Mouse (Mus musculus): Measurements from ENCODE around the gene Sat2. TPM values are rescaled to one million over a fixed set of nuclear protein-coding genes. Genes with fewer than 3 reads are reported as not detected.
A peak's percentile ranks its signal among the peaks of the same experiment; 100 is the strongest.

The Sat2 gene
- total and polyA plus RNA-seq, 3 experiments = 1.5 to 7.3 TPM; not detected in 1

DNA sequence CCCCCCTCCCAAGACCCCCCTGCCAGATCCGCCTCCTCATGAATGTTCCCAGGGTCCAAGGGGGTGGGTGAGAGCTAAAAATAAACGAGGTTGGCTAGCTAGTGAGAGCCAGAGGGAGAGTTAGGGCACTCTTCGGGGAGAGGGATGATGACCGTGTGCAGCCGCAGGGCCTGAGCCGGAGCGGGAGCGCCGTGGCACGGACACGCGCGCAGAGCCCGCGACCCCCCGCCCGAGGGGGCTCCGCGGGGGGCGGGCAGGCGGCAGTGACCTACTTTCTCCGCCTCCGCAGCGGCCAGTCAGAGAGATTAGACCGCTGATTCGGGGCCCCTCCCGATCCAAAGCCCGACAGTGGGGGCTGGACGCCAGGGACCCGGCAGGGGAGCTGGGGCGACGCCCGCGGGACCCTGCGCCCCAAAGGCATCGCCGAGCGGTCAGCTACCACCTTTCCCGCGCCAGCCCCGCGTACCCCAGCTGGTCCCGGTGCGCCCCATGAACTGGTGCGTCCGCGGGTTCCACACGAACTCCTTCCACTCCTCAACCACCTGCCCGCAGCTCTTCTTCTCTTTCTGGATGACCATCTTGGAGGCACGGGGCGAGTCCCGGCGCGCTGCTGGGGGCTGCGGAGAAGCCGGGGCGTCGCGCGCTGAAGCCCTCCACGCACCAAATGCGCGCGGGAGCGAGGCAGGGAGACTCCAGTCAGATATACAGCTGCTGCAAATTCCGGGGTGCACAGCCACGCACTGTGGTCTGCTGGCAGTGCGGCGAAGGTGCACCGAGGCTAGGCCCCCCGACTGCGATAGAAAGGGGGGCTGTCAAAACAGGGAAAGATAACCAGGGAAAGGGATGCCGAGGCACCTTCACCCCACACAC lies 16.8 kb upstream of the Sat2 start:
- no peak for TF ChIP-seq CTCF (IDR thresholded peaks at IDR 0.05; ENCODE audit: low read depth, low read length)
- no peak for TF ChIP-seq POLR2AphosphoS5 (IDR thresholded peaks at IDR 0.05; ENCODE audit: insufficient replicate concordance, low read depth, low read length)
- no peak for TF ChIP-seq GATA1 (IDR thresholded peaks at IDR 0.05; ENCODE audit: borderline replicate concordance, low read length)
- TF ChIP-seq TAL1 (conservative IDR thresholded peaks at IDR 0.05; ENCODE audit: low read depth, low read length) = no peak
- no peak for TF ChIP-seq GATA2 (IDR thresholded peaks at IDR 0.05; ENCODE audit: borderline replicate concordance, low read depth, low read length)
- no peaks in the 10 kb centered on the region for H3K9me3 ChIP-seq (replicated peaks)
- DNase-seq (ENCODE audit: low spot score) (no peak), ATAC-seq (ENCODE audit: extremely low read depth, insufficient number of reproducible peaks, low FRiP score, poor library complexity, severe bottlenecking) (no peak)
- peaks cover 91% of the 10 kb centered on the region for H3K4me1 ChIP-seq (ENCODE audit: insufficient read depth, low read depth, low read length)
- H3K36me3 ChIP-seq (replicated peaks) = peaks cover 40% of the 10 kb centered on the region
- no peaks in the 10 kb centered on the region for H3K27me3 ChIP-seq (ENCODE audit: insufficient read depth, low read length)
- H3K4me3 ChIP-seq (ENCODE audit: low read depth, low read length) = peak overlapping the region; percentile 80

GRCm38 (mm10) chr11:69605726-69606490 lies 15.9 kb upstream of the Sat2 start, which contains the start of gene Atp1b2:
Gene Atp1b2, minus strand, starts transcription at chr11:69605942.
- no peaks in the 10 kb centered on the region for H3K9me3 ChIP-seq (replicated peaks)
- TF ChIP-seq POLR2AphosphoS5 (IDR thresholded peaks at IDR 0.05; ENCODE audit: insufficient replicate concordance, low read depth, low read length) = peak; percentile 69; the same call in 1 of the 2 replicates
- TF ChIP-seq GATA1 (IDR thresholded peaks at IDR 0.05; ENCODE audit: borderline replicate concordance, low read length) = no peak
- TF ChIP-seq GATA2 (IDR thresholded peaks at IDR 0.05; ENCODE audit: borderline replicate concordance, low read depth, low read length) = no peak
- peak; percentile 79 for ATAC-seq (ENCODE audit: extremely low read depth, insufficient number of reproducible peaks, low FRiP score, poor library complexity, severe bottlenecking)
- peaks cover 33% of the 10 kb centered on the region for H3K36me3 ChIP-seq (replicated peaks)
- peaks cover 90% of the 10 kb centered on the region for H3K4me1 ChIP-seq (ENCODE audit: insufficient read depth, low read depth, low read length)
- no peaks in the 10 kb centered on the region for H3K27me3 ChIP-seq (ENCODE audit: insufficient read depth, low read length)
- DNase-seq (ENCODE audit: low spot score) = peak; percentile 89
- H3K4me3 ChIP-seq (ENCODE audit: low read depth, low read length) = peak within 1 kb of the TSS; percentile 80

- Histone ChIP-seq H3K4me1 (ENCODE audit: insufficient read depth, low read depth, low read length) (peaks cover 89% of the 10 kb centered on the region), H3K9me3 (replicated peaks) (no peaks in the 10 kb centered on the region), H3K27me3 (ENCODE audit: insufficient read depth, low read length) (no peaks in the 10 kb centered on the region), H3K4me3 (ENCODE audit: low read depth, low read length) (peak overlapping the region; percentile 68), H3K36me3 (replicated peaks) (peaks cover 29% of the 10 kb centered on the region)
- TF ChIP-seq TAL1 (conservative IDR thresholded peaks at IDR 0.05; ENCODE audit: low read depth, low read length) (no peak), GATA2 (IDR thresholded peaks at IDR 0.05; ENCODE audit: borderline replicate concordance, low read depth, low read length) (no peak), GATA1 (IDR thresholded peaks at IDR 0.05; ENCODE audit: borderline replicate concordance, low read length) (no peak), CTCF (IDR thresholded peaks at IDR 0.05; ENCODE audit: low read depth, low read length) (no peak), POLR2AphosphoS5 (IDR thresholded peaks at IDR 0.05; ENCODE audit: insufficient replicate concordance, low read depth, low read length) (no peak)
- DNase-seq (ENCODE audit: low spot score) = no peak
- ATAC-seq (ENCODE audit: extremely low read depth, insufficient number of reproducible peaks, low FRiP score, poor library complexity, severe bottlenecking) = no peak
Measured at GRCm38 (mm10) chr11:69606491-69606795, 15.4 kb upstream of the Sat2 start.

DNA sequence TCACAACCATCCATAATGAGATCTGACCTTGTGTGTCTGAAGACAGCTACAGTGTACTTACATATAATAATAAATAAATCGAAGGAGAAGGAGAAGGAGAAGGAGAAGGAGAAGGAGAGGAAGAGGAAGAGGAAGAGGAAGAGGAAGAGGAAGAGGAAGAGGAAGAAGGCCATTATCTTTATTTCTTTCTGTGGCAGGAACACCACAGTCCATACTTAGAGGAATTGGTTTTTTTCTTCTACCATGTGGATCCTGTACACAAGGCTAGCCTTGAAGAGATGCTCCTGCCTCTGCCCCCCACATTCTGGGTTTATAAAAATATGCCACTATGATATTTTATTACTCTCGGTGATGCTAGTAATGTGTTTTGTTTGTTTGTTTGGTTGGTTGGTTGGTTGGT lies 15.0 kb upstream of the Sat2 start:
- no peaks in the 10 kb centered on the region for H3K27me3 ChIP-seq (ENCODE audit: insufficient read depth, low read length)
- ATAC-seq (ENCODE audit: extremely low read depth, insufficient number of reproducible peaks, low FRiP score, poor library complexity, severe bottlenecking) (no peak), DNase-seq (ENCODE audit: low spot score) (no peak)
- H3K4me1 ChIP-seq (ENCODE audit: insufficient read depth, low read depth, low read length) = peaks cover 85% of the 10 kb centered on the region
- no peaks in the 10 kb centered on the region for H3K9me3 ChIP-seq (replicated peaks)
- no peak overlapping the region; the same call in 1 of the 2 replicates for H3K4me3 ChIP-seq (ENCODE audit: low read depth, low read length)
- H3K36me3 ChIP-seq (replicated peaks) = peaks cover 25% of the 10 kb centered on the region
- TF ChIP-seq GATA2 (IDR thresholded peaks at IDR 0.05; ENCODE audit: borderline replicate concordance, low read depth, low read length) (no peak), CTCF (IDR thresholded peaks at IDR 0.05; ENCODE audit: low read depth, low read length) (no peak), TAL1 (conservative IDR thresholded peaks at IDR 0.05; ENCODE audit: low read depth, low read length) (no peak), GATA1 (IDR thresholded peaks at IDR 0.05; ENCODE audit: borderline replicate concordance, low read length) (no peak), POLR2AphosphoS5 (IDR thresholded peaks at IDR 0.05; ENCODE audit: insufficient replicate concordance, low read depth, low read length) (no peak)

DNA sequence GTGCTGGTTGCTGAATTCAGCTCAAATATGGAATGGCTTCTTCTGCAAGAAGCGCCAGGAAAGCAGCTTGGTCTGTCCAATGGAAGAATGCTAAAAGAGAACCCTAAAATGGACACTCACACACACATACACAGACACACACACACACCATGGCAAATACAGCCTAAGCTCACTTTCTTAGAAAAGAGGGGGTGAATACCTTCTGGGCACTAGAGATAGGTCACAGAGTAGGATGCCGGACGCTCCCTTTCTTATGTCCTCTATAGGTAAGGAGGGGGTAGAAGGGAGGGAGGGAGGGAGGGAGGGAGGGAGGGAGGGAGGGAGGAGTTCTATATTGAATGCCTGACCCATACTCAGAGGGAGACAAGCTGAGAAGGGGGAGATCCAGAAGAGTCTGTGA lies 13.3 kb upstream of the Sat2 start:
- no peak for DNase-seq (ENCODE audit: low spot score)
- peaks cover 79% of the 10 kb centered on the region for H3K4me1 ChIP-seq (ENCODE audit: insufficient read depth, low read depth, low read length)
- H3K27me3 ChIP-seq (ENCODE audit: insufficient read depth, low read length) = no peaks in the 10 kb centered on the region
- peaks cover 9% of the 10 kb centered on the region for H3K36me3 ChIP-seq (replicated peaks)
- H3K4me3 ChIP-seq (ENCODE audit: low read depth, low read length) = no peak overlapping the region
- no peaks in the 10 kb centered on the region for H3K9me3 ChIP-seq (replicated peaks)
- TF ChIP-seq GATA2 (IDR thresholded peaks at IDR 0.05; ENCODE audit: borderline replicate concordance, low read depth, low read length) (no peak), POLR2AphosphoS5 (IDR thresholded peaks at IDR 0.05; ENCODE audit: insufficient replicate concordance, low read depth, low read length) (no peak), GATA1 (IDR thresholded peaks at IDR 0.05; ENCODE audit: borderline replicate concordance, low read length) (no peak), TAL1 (conservative IDR thresholded peaks at IDR 0.05; ENCODE audit: low read depth, low read length) (no peak), CTCF (IDR thresholded peaks at IDR 0.05; ENCODE audit: low read depth, low read length) (no peak)
- no peak for ATAC-seq (ENCODE audit: extremely low read depth, insufficient number of reproducible peaks, low FRiP score, poor library complexity, severe bottlenecking)

DNA sequence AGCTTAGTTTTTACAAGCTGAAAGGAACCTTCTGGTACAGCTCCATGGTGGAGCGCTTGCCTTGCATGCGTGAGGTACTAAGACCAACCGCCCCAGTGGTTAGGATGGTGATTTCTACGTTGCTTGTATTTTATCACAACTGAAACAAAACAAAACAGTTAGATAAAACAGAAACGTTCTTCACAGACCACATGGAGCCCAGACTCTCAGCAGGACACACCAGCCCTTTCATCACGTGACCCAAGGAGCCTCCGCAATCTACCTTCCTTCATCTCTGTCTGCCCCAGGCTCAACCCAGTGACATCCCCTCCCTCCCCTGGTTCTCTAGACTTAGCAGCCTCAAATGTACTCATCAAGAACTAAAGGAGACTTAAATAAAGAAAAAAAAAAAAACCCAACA lies 12.4 kb upstream of the Sat2 start:
- Histone ChIP-seq H3K36me3 (replicated peaks) (no peaks in the 10 kb centered on the region), H3K9me3 (replicated peaks) (no peaks in the 10 kb centered on the region), H3K27me3 (ENCODE audit: insufficient read depth, low read length) (no peaks in the 10 kb centered on the region; the same call in 1 of the 2 replicates), H3K4me3 (ENCODE audit: low read depth, low read length) (no peak overlapping the region; the same call in 1 of the 2 replicates), H3K4me1 (ENCODE audit: insufficient read depth, low read depth, low read length) (peaks cover 78% of the 10 kb centered on the region)
- TF ChIP-seq CTCF (IDR thresholded peaks at IDR 0.05; ENCODE audit: low read depth, low read length) (no peak), GATA1 (IDR thresholded peaks at IDR 0.05; ENCODE audit: borderline replicate concordance, low read length) (no peak), POLR2AphosphoS5 (IDR thresholded peaks at IDR 0.05; ENCODE audit: insufficient replicate concordance, low read depth, low read length) (no peak), GATA2 (IDR thresholded peaks at IDR 0.05; ENCODE audit: borderline replicate concordance, low read depth, low read length) (no peak), TAL1 (conservative IDR thresholded peaks at IDR 0.05; ENCODE audit: low read depth, low read length) (no peak)
- DNase-seq (ENCODE audit: low spot score) (no peak), ATAC-seq (ENCODE audit: extremely low read depth, insufficient number of reproducible peaks, low FRiP score, poor library complexity, severe bottlenecking) (no peak)

Data from G1E (cell line).